Mouse (Mus musculus) kidney, embryonic 15.5 days (tissue): ENCODE data around the gene Smyd3. TPM values are rescaled to one million over a fixed set of nuclear protein-coding genes. Genes with fewer than 3 reads are reported as not detected.
"Not testable (repeated sequence)": the region's sequence is repeated elsewhere in the genome, so short reads cannot be mapped to it uniquely, and the experiment has no call there.

ENCODE experiments used
- ATAC-seq: fragments of 200-750 bp; cut with Nextera tagmentation; replicated peaks from 2 replicates; pipeline ENCODE4 v1.8.0; 2017; ENCODE audit warnings: moderate TSS enrichment; ENCODE audit not compliant: low FRiP score
- H3K27ac ChIP-seq: fragments of 300-500 bp; sonication (generic); 2 replicates; pipeline ENCODE4 v1.5.1; 2015; ENCODE audit warnings: mild to moderate bottlenecking, inconsistent platforms
- H3K27me3 ChIP-seq: fragments of 300-500 bp; sonication (generic); 2 replicates; pipeline ENCODE4 v1.6.1; 2015; ENCODE audit warnings: inconsistent platforms
- H3K36me3 ChIP-seq: fragments of 300-500 bp; sonication (generic); 2 replicates; pipeline ENCODE4 v1.6.1; 2015; ENCODE audit warnings: inconsistent platforms
- H3K4me1 ChIP-seq: fragments of 300-500 bp; sonication (generic); 2 replicates; pipeline ENCODE4 v1.6.1; 2015; ENCODE audit warnings: inconsistent platforms
- H3K4me2 ChIP-seq: fragments of 300-500 bp; sonication (generic); 2 replicates; pipeline ENCODE4 v1.6.1; 2015; ENCODE audit warnings: moderate library complexity, mild to moderate bottlenecking, inconsistent platforms
- H3K4me3 ChIP-seq: fragments of 300-500 bp; sonication (generic); replicated peaks from 2 replicates; pipeline ENCODE4 v1.5.1; 2015; ENCODE audit warnings: mild to moderate bottlenecking, inconsistent platforms
- H3K9ac ChIP-seq: fragments of 300-500 bp; sonication (generic); 2 replicates; pipeline ENCODE4 v1.6.1; 2015; ENCODE audit warnings: mild to moderate bottlenecking, inconsistent platforms
- H3K9me3 ChIP-seq: fragments of 300-500 bp; sonication (generic); replicated peaks from 2 replicates; pipeline ENCODE4 v1.6.1; 2016; ENCODE audit warnings: inconsistent platforms
- WGBS: fragments of 180-500 bp; shearing (Covaris S2); methylation state at CpG from one replicate; pipeline ENCODE4 v1.1.7; 2015; ENCODE audit warnings: mixed read lengths; 5-methylcytosine and 5-hydroxymethylcytosine counted together
- polyA plus RNA-seq: library from polyadenylated mRNA; unstranded; fragments of >200 nt; fragmentation: Nextera tagmentation; extraction: Ambion mirVana; gene quantifications from 2 replicates; pipeline ENCODE4 v1.2.1, GENCODE M21; 2015

The Smyd3 gene
- polyA plus RNA-seq, 1 experiment from 2014 or later: 21.8 TPM

DNA sequence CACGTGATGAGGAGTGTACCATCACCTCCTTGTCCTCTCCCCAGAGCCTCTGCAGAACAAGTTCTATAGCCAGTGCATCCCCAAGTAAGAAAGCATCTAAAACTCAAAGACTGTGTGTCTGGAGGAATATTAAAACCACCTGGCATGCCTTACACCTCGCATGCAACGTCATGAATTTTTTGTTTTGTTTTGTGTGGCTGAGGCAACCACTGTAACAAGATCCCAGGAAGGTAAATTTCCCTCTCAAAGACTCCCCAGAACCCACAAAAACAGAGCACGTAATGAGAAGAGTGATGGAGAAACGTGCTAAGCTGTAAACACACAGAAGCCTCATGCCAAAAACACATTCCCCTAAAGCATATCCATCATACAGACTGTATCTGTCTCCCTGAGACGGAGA is 222.2 kb downstream of the Smyd3 start:
- no peak for ATAC-seq
- H3K4me1 ChIP-seq: no peaks in the 10 kb centered on the region
- no peaks in the 10 kb centered on the region for H3K27me3 ChIP-seq
- H3K36me3 ChIP-seq: no peaks in the 10 kb centered on the region
- H3K9me3 ChIP-seq: no peaks in the 10 kb centered on the region
- no peak overlapping the region for H3K4me2 ChIP-seq
- H3K27ac ChIP-seq: no peak overlapping the region
- 66% methylated on average over 6 of the region's 6 CpGs for WGBS
- no peak overlapping the region for H3K9ac ChIP-seq
- H3K4me3 ChIP-seq: no peak overlapping the region

DNA sequence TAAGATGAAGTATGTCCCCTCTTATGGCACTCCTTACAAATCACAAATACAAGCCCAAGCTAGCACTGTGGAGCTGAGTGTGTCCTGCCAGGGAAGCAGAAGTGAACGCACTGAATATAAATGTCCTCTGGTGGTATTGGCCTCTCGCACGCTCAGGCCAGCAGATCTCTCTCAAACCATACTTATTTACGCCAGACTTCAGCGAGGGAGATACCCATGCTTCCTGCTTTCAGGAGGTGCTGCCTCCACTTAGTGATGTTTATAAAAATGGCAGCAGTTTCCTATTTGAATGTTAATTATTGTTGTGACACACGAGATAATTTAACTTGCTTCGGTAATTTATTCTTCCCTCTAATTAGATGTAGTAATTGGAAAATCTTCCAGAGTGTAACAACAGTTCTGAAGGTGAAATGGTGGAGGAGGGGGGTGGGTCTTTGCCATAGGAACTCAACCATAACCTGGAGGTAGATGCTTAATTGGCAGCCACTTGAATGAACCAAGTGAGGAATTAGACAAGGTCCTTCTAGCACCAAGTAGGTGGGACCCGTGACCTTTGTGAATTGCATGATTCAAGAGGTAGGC is 224.0 kb downstream of the Smyd3 start:
- no peak; the same call in 1 of the 2 replicates for ATAC-seq
- no peak overlapping the region for H3K4me3 ChIP-seq
- WGBS: 74% methylated on average over 8 of the region's 8 CpGs
- H3K4me2 ChIP-seq: no peak overlapping the region
- no peaks in the 10 kb centered on the region for H3K4me1 ChIP-seq
- no peak overlapping the region for H3K9ac ChIP-seq
- no peaks in the 10 kb centered on the region for H3K27me3 ChIP-seq
- no peaks in the 10 kb centered on the region for H3K36me3 ChIP-seq
- no peaks in the 10 kb centered on the region for H3K9me3 ChIP-seq
- H3K27ac ChIP-seq: no peak overlapping the region

DNA sequence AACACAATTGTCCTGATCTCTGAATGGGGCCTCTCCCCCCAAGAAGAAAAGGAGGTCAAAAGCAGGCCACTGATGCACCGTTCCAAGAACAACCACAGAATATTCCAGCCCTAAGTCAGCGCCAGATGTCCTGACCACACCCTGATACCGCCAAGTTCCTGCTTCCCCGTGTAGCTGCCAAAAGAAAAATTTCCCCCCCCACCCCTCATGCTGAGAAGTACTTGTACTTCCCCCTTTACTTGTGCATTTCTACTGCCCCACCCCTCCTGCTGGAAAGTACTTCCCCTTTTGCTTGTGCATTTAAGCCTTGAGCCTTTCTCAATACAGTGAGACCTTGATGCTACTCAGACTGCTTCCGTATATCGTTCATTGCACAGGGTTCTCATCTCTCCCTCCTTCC is 227.7 kb downstream of the Smyd3 start:
- H3K4me2 ChIP-seq, H3K9ac ChIP-seq, H3K36me3 ChIP-seq, H3K4me1 ChIP-seq, H3K27ac ChIP-seq, H3K4me3 ChIP-seq, H3K27me3 ChIP-seq, H3K9me3 ChIP-seq, ATAC-seq: not testable (repeated sequence)
- 92% methylated on average over 6 of the region's 6 CpGs for WGBS

DNA sequence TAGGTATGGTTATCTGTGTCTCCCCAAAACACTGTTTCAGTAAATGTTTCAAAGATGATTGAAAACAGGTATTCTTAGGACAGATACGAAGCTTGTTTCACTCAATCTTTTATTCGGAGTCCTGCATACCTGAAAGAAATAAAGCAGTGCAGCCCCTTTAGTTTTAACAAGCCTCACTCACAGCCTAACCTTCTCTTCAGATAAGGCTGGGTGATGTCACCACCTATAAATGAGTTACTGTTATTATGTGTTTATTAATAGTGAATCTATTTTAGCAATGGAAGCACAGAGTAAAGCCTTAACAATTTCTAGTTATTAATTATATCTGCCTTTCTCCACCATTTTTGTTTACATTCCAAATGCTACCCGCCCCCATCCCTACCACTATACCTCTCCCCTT is 228.1 kb downstream of the Smyd3 start:
- no peak overlapping the region for H3K9ac ChIP-seq
- H3K9me3 ChIP-seq: no peaks in the 10 kb centered on the region
- H3K4me3 ChIP-seq: no peak overlapping the region
- no peaks in the 10 kb centered on the region for H3K27me3 ChIP-seq
- no peak for ATAC-seq
- no peaks in the 10 kb centered on the region for H3K36me3 ChIP-seq
- H3K4me1 ChIP-seq: no peaks in the 10 kb centered on the region
- WGBS: 93% methylated on average over 3 of the region's 3 CpGs
- H3K27ac ChIP-seq: no peak overlapping the region
- no peak overlapping the region for H3K4me2 ChIP-seq

DNA sequence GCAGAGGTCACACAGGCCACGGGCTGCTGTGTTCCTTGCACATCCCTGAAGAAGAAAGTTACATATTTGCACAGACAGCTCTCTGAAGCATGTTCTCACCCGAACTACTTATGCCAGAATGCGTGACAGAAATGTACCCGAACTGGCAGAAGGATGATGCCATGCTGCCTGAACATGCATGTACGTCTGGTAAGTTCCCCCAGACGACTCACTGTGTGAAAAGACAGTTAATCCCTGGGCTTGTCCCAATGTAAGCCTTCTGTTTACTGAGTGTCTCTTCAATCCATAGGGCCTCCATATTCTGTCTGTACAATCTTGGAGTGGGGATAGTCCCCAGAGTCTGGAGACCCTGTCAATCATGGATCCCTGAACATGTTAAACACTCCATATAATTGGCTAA is 231.1 kb downstream of the Smyd3 start:
- Histone ChIP-seq H3K4me3 (no peak overlapping the region), H3K27me3 (no peaks in the 10 kb centered on the region), H3K27ac (no peak overlapping the region), H3K36me3 (no peaks in the 10 kb centered on the region), H3K9me3 (no peaks in the 10 kb centered on the region), H3K9ac (no peak overlapping the region), H3K4me1 (peaks cover 6% of the 10 kb centered on the region), H3K4me2 (no peak overlapping the region)
- no peak for ATAC-seq
- WGBS: 89% methylated on average over 6 of the region's 6 CpGs

DNA sequence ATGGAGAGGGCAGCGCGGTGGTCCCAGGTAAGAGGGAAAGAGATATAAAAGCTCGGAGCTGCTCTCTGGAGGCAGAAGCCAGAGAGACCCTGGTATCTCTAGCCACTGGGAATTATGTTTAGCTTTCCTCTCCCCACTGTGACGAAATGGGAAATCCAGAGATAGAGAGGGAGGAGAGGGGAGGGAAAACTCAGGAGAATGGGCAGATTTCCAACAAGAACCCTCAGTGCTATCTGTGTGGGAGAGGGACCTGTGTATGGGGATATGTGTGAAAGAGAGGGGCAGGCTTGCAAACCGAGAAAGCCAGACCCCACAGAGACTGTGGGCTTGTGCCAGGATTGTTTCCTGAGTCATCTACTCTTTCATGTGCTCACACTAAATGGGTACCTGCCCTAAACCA is 235.0 kb downstream of the Smyd3 start:
- no peaks in the 10 kb centered on the region for H3K27me3 ChIP-seq
- H3K27ac ChIP-seq: no peak overlapping the region
- no peaks in the 10 kb centered on the region for H3K36me3 ChIP-seq
- no peak for ATAC-seq
- H3K9ac ChIP-seq: no peak overlapping the region
- H3K4me1 ChIP-seq: peaks cover 6% of the 10 kb centered on the region
- 71% methylated on average over 5 of the region's 5 CpGs for WGBS
- H3K9me3 ChIP-seq: no peaks in the 10 kb centered on the region
- H3K4me2 ChIP-seq: no peak overlapping the region
- H3K4me3 ChIP-seq: no peak overlapping the region

DNA sequence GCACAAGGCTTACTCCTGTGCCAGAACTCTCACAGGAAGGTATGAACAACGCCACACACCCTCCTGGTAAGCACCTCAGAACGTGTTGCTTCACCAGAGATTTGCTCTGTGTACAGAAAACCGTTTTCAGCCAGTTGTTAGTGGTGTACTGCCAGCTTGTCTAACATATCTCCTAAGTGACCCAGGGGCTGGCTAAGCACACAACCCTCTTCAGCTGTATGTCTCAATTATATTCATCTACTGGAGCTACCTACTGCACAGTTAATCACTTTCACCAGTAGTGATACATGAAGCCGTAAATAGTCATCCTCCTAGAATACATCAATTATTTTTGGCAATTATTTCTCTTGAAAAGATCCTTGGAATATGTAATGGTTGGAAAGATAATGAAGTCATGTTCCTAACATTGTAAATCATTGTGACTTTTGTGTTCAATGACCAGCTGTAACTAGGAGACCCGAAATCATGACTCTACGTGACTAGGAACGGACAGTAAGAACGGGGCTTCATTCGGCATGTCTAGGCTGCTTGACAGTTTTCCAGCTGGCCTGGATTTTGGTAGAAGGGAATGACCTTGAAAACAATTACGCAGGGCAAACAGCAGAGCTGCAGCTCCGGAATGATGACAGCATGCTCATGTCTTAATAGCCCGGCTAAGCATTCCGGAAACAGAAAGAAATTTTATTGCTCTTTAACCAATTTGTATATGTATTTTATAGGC is 236.3 kb downstream of the Smyd3 start:
- WGBS: 58% methylated on average over 13 of the region's 13 CpGs
- peak; percentile 44; the same call in 1 of the 2 replicates for ATAC-seq
- no peaks in the 10 kb centered on the region for H3K36me3 ChIP-seq

DNA sequence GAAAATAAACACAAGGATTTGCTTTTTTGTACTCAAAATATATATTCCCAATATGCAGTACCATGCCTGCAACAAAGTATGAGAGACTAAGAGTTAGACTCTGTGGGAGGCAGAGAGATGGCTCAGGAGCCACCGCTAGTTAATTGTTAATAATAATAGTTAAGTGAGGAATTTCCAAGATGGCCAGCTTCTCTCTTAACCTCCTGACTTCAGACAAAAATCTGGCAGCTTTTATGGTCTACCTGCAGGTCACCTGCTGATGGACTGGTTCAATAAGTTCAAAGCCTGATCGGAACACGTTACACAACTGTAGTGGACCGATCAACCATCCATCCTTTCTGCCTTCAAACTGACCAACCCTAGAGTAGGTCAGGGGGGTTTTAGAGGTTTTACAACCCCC is 238.7 kb downstream of the Smyd3 start:
- Histone ChIP-seq H3K4me1 (peaks cover 6% of the 10 kb centered on the region), H3K36me3 (no peaks in the 10 kb centered on the region), H3K27ac (0 out of 2 replicates have a peak overlapping the region, but pooled peaks have one; percentile 14), H3K9me3 (no peaks in the 10 kb centered on the region), H3K27me3 (no peaks in the 10 kb centered on the region), H3K9ac (no peak overlapping the region), H3K4me3 (no peak overlapping the region), H3K4me2 (no peak overlapping the region)
- ATAC-seq: no peak
- 83% methylated on average over 4 of the region's 4 CpGs for WGBS

More for the DNA sequence above, 236.3 kb downstream of the Smyd3 start:
- Histone ChIP-seq H3K4me2 (no peak overlapping the region), H3K4me3 (no peak overlapping the region), H3K9ac (no peak overlapping the region), H3K4me1 (peaks cover 6% of the 10 kb centered on the region), H3K27me3 (no peaks in the 10 kb centered on the region), H3K9me3 (no peaks in the 10 kb centered on the region), H3K27ac (peak overlapping the region; percentile 45; the same call in 1 of the 2 replicates)

DNA sequence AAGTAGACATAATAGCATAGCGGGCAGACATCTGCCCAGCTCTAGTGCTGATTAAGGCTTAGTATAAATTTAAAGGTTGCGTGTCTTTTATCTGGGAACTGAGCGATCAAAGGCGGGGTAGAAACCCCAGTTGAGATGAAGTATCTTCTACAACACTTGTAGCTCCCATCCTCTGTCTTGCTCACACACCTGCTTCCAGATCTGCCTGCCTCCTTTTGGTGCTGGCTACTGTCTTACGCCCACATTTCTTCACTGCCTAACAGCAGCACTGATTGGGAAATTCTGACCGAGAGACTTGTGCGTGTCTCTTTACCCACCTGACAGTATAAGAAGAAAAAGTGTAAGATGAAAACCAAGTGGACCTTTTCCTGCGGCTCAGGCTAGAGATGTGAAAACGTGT is 240.5 kb downstream of the Smyd3 start:
- Histone ChIP-seq H3K27me3 (no peaks in the 10 kb centered on the region), H3K36me3 (no peaks in the 10 kb centered on the region), H3K4me3 (no peak overlapping the region), H3K9me3 (no peaks in the 10 kb centered on the region), H3K4me1 (peaks cover 2% of the 10 kb centered on the region; the same call in 1 of the 2 replicates), H3K9ac (no peak overlapping the region), H3K4me2 (no peak overlapping the region), H3K27ac (no peak overlapping the region)
- 95% methylated on average over 9 of the region's 9 CpGs for WGBS
- no peak for ATAC-seq

DNA sequence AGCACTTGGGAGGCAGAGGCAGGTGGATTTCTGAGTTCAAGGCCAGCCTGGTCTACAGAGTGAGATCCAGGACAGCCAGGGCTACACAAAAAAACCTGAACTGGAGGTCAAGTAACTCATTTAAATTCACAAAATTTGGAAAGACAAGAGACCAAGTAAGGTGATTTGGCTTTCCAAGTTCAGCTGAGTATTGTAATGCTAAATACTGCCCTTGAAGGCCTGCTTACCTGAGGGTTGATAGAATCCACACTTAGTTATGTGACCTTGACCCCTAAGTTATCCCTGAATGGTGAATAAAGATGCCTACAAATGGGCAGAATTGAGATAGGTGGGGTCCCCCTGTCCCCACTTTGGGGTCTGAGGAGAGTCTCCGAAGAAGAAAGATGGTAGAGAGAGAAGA is 241.0 kb downstream of the Smyd3 start:
- no peak overlapping the region for H3K4me3 ChIP-seq
- H3K36me3 ChIP-seq: no peaks in the 10 kb centered on the region
- WGBS: 100% methylated on average over 1 of the region's 1 CpGs
- H3K27me3 ChIP-seq: no peaks in the 10 kb centered on the region
- H3K27ac ChIP-seq: no peak overlapping the region
- no peaks in the 10 kb centered on the region for H3K9me3 ChIP-seq
- no peak overlapping the region for H3K4me2 ChIP-seq
- ATAC-seq: no peak
- no peak overlapping the region for H3K9ac ChIP-seq
- H3K4me1 ChIP-seq: no peaks in the 10 kb centered on the region

DNA sequence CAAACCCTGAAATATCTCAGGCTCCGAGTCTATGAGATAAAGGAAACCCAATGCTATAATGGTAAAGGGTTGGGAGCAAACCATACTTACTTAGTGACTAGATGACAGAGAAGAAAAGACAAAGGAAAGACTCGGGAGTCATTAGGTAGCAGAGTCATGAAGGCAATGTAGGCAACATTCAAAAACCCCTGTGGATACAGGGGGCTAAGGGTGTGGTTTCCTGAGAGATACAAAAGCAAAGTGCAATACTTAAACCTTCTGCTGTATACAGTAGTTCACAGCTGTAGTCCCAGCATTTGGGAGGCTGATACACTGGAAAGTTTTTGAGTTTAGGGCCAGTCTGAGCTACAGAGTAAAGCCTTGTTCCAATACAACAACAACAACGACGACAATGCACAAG is 244.9 kb downstream of the Smyd3 start:
- Histone ChIP-seq H3K4me3 (no peak overlapping the region), H3K9ac (no peak overlapping the region), H3K27me3 (no peaks in the 10 kb centered on the region), H3K36me3 (0 out of 2 replicates have a peak, but pooled peaks cover 4% of the 10 kb centered on the region), H3K27ac (no peak overlapping the region), H3K4me1 (no peaks in the 10 kb centered on the region), H3K4me2 (no peak overlapping the region), H3K9me3 (peaks cover 12% of the 10 kb centered on the region; the same call in 1 of the 2 replicates)
- no peak for ATAC-seq
- WGBS: 91% methylated on average over 4 of the region's 4 CpGs

DNA sequence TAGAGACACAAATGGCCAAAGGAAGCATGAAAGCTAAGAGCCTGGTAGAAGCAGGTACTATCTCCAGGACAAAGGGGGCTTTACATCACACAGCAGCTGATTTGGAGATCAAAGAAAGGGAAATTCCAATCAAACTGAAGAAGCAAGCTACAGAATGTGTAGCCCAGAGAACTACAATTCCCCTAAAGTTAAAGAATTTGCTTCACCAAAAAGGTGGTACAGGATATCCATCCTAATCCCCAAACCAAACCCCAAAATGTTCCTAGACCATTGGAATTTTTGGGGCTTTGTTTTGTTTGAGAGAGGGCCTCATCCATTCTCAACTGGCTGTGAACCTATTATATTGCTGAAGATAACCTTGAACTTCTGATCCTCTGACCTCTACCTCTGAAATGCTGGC is 245.5 kb downstream of the Smyd3 start:
- Histone ChIP-seq H3K27me3 (no peaks in the 10 kb centered on the region), H3K9me3 (peaks cover 16% of the 10 kb centered on the region; the same call in 1 of the 2 replicates), H3K4me2 (no peak overlapping the region), H3K27ac (no peak overlapping the region), H3K36me3 (0 out of 2 replicates have a peak, but pooled peaks cover 4% of the 10 kb centered on the region), H3K4me1 (no peaks in the 10 kb centered on the region), H3K4me3 (no peak overlapping the region), H3K9ac (no peak overlapping the region)
- ATAC-seq: no peak
